Mouse (Mus musculus) thymus, postnatal 36 days (tissue): ENCODE results near the gene Mthfsd.

Experiments used
- DNase-seq, 2 experiments: peaks; one replicate each; pipeline ENCODE4 v3.0.0; 2022; ENCODE audit warnings: mixed read lengths in 2 of 2

Gene Mthfsd

GRCm38 (mm10) chr8:121121704-121122103, 13.5 kb upstream of the Mthfsd start:
- no peak for DNase-seq

- no peak for DNase-seq
Measured at GRCm38 (mm10) chr8:121120456-121121419, 12.5 kb upstream of the Mthfsd start.

GRCm38 (mm10) chr8:121119635-121120455, 11.7 kb upstream of the Mthfsd start:
- DNase-seq: no peak

GRCm38 (mm10) chr8:121118634-121119420, 10.6 kb upstream of the Mthfsd start:
- no peak for DNase-seq

GRCm38 (mm10) chr8:121117906-121118305, 9.7 kb upstream of the Mthfsd start:
- DNase-seq: no peak

GRCm38 (mm10) chr8:121117186-121117651, 9.0 kb upstream of the Mthfsd start:
- DNase-seq: no peak

- no peak for DNase-seq
Measured at GRCm38 (mm10) chr8:121116591-121117185, 8.5 kb upstream of the Mthfsd start.

- DNase-seq: peak; percentile 62 to 70
Measured at GRCm38 (mm10) chr8:121115948-121116347, 7.8 kb upstream of the Mthfsd start, which contains the start of gene Foxc2. Foxc2 (plus strand) TSS chr8:121116171.

- DNase-seq: no peak
Measured at GRCm38 (mm10) chr8:121115136-121115535, 6.9 kb upstream of the Mthfsd start.

- DNase-seq: peak; percentile 92 to 97
Measured at GRCm38 (mm10) chr8:121113261-121113660, 5.1 kb upstream of the Mthfsd start.

- no peak for DNase-seq
Measured at GRCm38 (mm10) chr8:121111145-121111907, 3.1 kb upstream of the Mthfsd start.

GRCm38 (mm10) chr8:121108657-121109056, 465 bp upstream of the Mthfsd start:
- no peak for DNase-seq

- DNase-seq: peak; percentile 63 to 71
Measured at GRCm38 (mm10) chr8:121104049-121104818, 4.0 kb downstream of the Mthfsd start.

GRCm38 (mm10) chr8:121093496-121093895, 14.7 kb downstream of the Mthfsd start:
- DNase-seq: no peak

- peak; percentile 72 to 79 for DNase-seq
Measured at GRCm38 (mm10) chr8:121092627-121093026, 15.6 kb downstream of the Mthfsd start.

GRCm38 (mm10) chr8:121092141-121092540, 16.1 kb downstream of the Mthfsd start:
- DNase-seq: no peak

- no peak for DNase-seq
Measured at GRCm38 (mm10) chr8:121090716-121091115, 17.5 kb downstream of the Mthfsd start.

GRCm38 (mm10) chr8:121089631-121090380, 18.4 kb downstream of the Mthfsd start:
- no peak for DNase-seq

- DNase-seq: no peak
Measured at GRCm38 (mm10) chr8:121088871-121089630, 19.1 kb downstream of the Mthfsd start.
